Mouse (Mus musculus) MEL (cell line): ENCODE measurements around the gene Rbfox2. TPM values are rescaled to one million over a fixed set of nuclear protein-coding genes. Genes with fewer than 3 reads are reported as not detected.

Source experiments
- DNase-seq: peaks from one replicate; pipeline ENCODE4 v3.0.0; 2011; ENCODE audit warnings: low read depth, low spot score
- H3K27ac ChIP-seq: 2 replicates; pipeline ENCODE4 v1.5.1; 2012; ENCODE audit warnings: low read depth, mild to moderate bottlenecking, control low read depth, low read length, moderate library complexity; ENCODE audit not compliant: control insufficient read depth
- H3K27me3 ChIP-seq, 2 experiments: fragments of 150-350 bp in 1 of 2; sonication (generic) in 1 of 2; 2 replicates each; pipeline ENCODE4 v1.6.1; 2012; ENCODE audit warnings: low read length in 2 of 2, mild to moderate bottlenecking in 2 of 2, improper control_type of control experiment in 1 of 2, moderate library complexity in 1 of 2; ENCODE audit not compliant: insufficient read depth in 2 of 2, control insufficient read depth in 1 of 2
- H3K36me3 ChIP-seq, 2 experiments: 2 replicates each; pipeline ENCODE4 v1.6.1; 2012 to 2014; ENCODE audit warnings: low read length in 2 of 2, improper control_type of control experiment in 1 of 2, inconsistent platforms in 1 of 2, mild to moderate bottlenecking in 1 of 2; ENCODE audit not compliant: insufficient read depth in 2 of 2, control insufficient read depth in 1 of 2
- H3K4me1 ChIP-seq, 2 experiments: fragments of 150-350 bp in 1 of 2; sonication (generic) in 1 of 2; 2 replicates each; pipeline ENCODE4 v1.6.1; 2012; ENCODE audit warnings: low read length in 2 of 2, improper control_type of control experiment in 1 of 2, mild to moderate bottlenecking in 1 of 2; ENCODE audit not compliant: insufficient read depth in 2 of 2, control insufficient read depth in 1 of 2
- H3K4me3 ChIP-seq, 2 experiments: fragments of 150-350 bp in 1 of 2; sonication (generic) in 1 of 2; 2 replicates each; pipeline ENCODE4 v1.5.1; 2012; ENCODE audit warnings: low read depth in 2 of 2, low read length in 2 of 2, mild to moderate bottlenecking in 2 of 2, moderate library complexity in 2 of 2, control low read depth in 1 of 2, improper control_type of control experiment in 1 of 2; ENCODE audit not compliant: control insufficient read depth in 1 of 2, insufficient read depth in 1 of 2
- H3K79me2 ChIP-seq: 2 replicates; pipeline ENCODE4 v1.6.1; 2012; ENCODE audit warnings: mild to moderate bottlenecking, low read length, moderate library complexity; ENCODE audit not compliant: control insufficient read depth, poor library complexity, insufficient read depth
- H3K9ac ChIP-seq: 2 replicates; pipeline ENCODE4 v1.6.1; 2012; ENCODE audit warnings: low read depth, mild to moderate bottlenecking, control low read depth, low read length, moderate library complexity; ENCODE audit not compliant: control insufficient read depth, poor library complexity, severe bottlenecking
- H3K9me3 ChIP-seq: fragments of 150-350 bp; sonication (generic); replicated peaks from 2 replicates; pipeline ENCODE4 v1.6.1; 2012; ENCODE audit warnings: mild to moderate bottlenecking, low read length, improper control_type of control experiment, moderate library complexity; ENCODE audit not compliant: insufficient read depth
- BHLHE40 ChIP-seq: IDR thresholded peaks from 2 replicates; pipeline ENCODE4 v1.6.1; 2012; ENCODE audit warnings: low read depth, mild to moderate bottlenecking, inconsistent platforms, low read length, improper control_type of control experiment, borderline replicate concordance
- CHD1 ChIP-seq: IDR thresholded peaks from 2 replicates; pipeline ENCODE4 v1.6.1; 2012; ENCODE audit warnings: low read depth, mild to moderate bottlenecking, inconsistent platforms, low read length, improper control_type of control experiment
- CHD2 ChIP-seq: IDR thresholded peaks from 2 replicates; pipeline ENCODE4 v1.6.1; 2011; ENCODE audit warnings: low read length, improper control_type of control experiment
- ELF1 ChIP-seq: IDR thresholded peaks from 2 replicates; pipeline ENCODE4 v1.6.1; 2014; ENCODE audit warnings: low read depth, mild to moderate bottlenecking, inconsistent platforms, low read length, improper control_type of control experiment, moderate library complexity
- ETS1 ChIP-seq: IDR thresholded peaks from 2 replicates; pipeline ENCODE4 v1.6.1; 2012; ENCODE audit warnings: low read depth, mild to moderate bottlenecking, inconsistent platforms, low read length, improper control_type of control experiment, moderate library complexity
- JUND ChIP-seq: IDR thresholded peaks from 2 replicates; pipeline ENCODE4 v1.6.1; 2011; ENCODE audit warnings: low read depth, mild to moderate bottlenecking, improper control_type of control experiment, low read length
- KAT2A ChIP-seq: conservative IDR thresholded peaks from 2 replicates; pipeline ENCODE4 v1.6.1; 2012; ENCODE audit warnings: low read depth, low read length, improper control_type of control experiment, inconsistent platforms
- MYB ChIP-seq: IDR thresholded peaks from 2 replicates; pipeline ENCODE4 v1.6.1; 2011; ENCODE audit warnings: mild to moderate bottlenecking, low read depth, low read length, improper control_type of control experiment
- NELFE ChIP-seq: IDR thresholded peaks from 2 replicates; pipeline ENCODE4 v1.6.1; 2011; ENCODE audit warnings: low read depth, low read length, improper control_type of control experiment
- NRF1 ChIP-seq: IDR thresholded peaks from 2 replicates; pipeline ENCODE4 v1.6.1; 2014; ENCODE audit warnings: low read depth, mild to moderate bottlenecking, inconsistent platforms, low read length, improper control_type of control experiment, moderate library complexity; ENCODE audit not compliant: poor library complexity, insufficient read depth, severe bottlenecking
- POLR2A ChIP-seq, 2 experiments: IDR thresholded peaks; 2 replicates each; pipeline ENCODE4 v1.6.1; 2011 to 2012; ENCODE audit warnings: low read length in 2 of 2, mild to moderate bottlenecking in 2 of 2, control low read depth in 1 of 2, improper control_type of control experiment in 1 of 2, low read depth in 1 of 2, moderate library complexity in 1 of 2; ENCODE audit not compliant: control insufficient read depth in 1 of 2, insufficient read depth in 1 of 2, poor library complexity in 1 of 2
- RCOR1 ChIP-seq: IDR thresholded peaks from 2 replicates; pipeline ENCODE4 v1.6.1; 2012; ENCODE audit warnings: low read depth, mild to moderate bottlenecking, inconsistent platforms, low read length, improper control_type of control experiment
- TCF12 ChIP-seq: IDR thresholded peaks from 2 replicates; pipeline ENCODE4 v1.6.1; 2014; ENCODE audit warnings: low read depth, mild to moderate bottlenecking, inconsistent platforms, low read length, improper control_type of control experiment, moderate library complexity
- ZKSCAN1 ChIP-seq: IDR thresholded peaks from 2 replicates; pipeline ENCODE4 v1.6.1; 2012; ENCODE audit warnings: low read depth, mild to moderate bottlenecking, inconsistent platforms, low read length, improper control_type of control experiment, moderate library complexity
- ZMIZ1 ChIP-seq: IDR thresholded peaks from 2 replicates; pipeline ENCODE4 v1.6.1; 2012; ENCODE audit warnings: low read depth, mild to moderate bottlenecking, inconsistent platforms, low read length, improper control_type of control experiment, moderate library complexity
- ZNF384 ChIP-seq: IDR thresholded peaks from 2 replicates; pipeline ENCODE4 v1.6.1; 2012; ENCODE audit warnings: low read depth, mild to moderate bottlenecking, inconsistent platforms, low read length, improper control_type of control experiment
- polyA plus RNA-seq, 2 experiments: library from polyadenylated mRNA; stranded (reverse) in 1 of 2; unstranded in 1 of 2; fragments of >175 nt in 1 of 2; fragments of >200 nt in 1 of 2; gene quantifications; 2 replicates each; pipeline versions ENCODE4 v1.2.1 to v1.2.4; 2012; ENCODE audit warnings: low replicate concordance in 2 of 2, low read depth in 1 of 2; ENCODE audit not compliant: insufficient read length in 2 of 2, insufficient read depth in 1 of 2, missing spikeins in 1 of 2
- total RNA-seq: library from RNA; depleted of rRNA; stranded (reverse); fragments of 300-350 nt; gene quantifications from 2 replicates; pipeline ENCODE4 v1.2.3, GENCODE M21; 2012

Rbfox2 gene
- total and polyA plus RNA-seq, 3 experiments: 3.4 to 6.0 TPM; not detected in 1

DNA sequence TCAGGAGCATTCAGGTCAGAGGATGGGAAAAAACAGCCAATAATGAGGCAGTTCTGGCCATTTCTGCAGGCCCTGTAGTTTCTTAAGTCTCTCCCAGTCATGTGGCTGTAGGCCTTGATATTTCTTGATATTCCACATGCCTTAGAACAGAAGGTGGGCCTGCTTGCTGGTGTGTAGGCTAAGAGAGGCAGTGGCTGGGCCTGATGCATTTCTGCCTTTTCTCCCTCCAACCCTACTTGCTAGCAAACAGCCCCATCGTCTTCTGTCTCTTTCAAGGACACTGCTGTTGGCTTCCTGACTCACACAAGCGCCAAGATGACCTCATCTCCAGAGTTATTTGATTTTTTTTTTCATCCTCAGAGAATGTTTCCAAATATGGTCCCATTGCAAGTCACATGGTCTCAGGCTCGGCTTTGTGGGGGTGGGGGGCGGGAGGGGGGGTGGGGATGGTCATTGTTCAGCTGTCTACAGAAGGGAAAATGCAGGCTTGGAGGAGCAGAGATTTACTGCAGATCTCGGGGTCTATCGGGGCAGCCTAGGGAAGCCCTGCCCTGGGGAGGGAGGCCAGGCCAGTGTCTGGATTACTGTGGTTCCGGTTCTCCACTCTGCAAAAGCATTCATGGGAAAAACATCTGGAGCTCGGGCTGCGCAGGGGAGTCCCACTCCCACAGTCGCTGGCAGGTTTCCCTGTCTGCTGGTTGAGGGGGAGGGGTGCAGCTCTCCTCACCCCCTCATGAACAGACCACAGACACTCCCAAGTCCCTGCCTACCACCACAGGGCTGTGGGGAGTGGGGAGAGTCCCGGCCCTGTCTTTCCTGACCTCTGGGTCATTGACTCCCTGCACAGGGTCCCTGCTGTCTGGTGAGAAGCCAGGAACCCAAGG is 269.3 kb downstream of the Rbfox2 start:
- TF ChIP-seq NELFE (no peak), JUND (no peak), ZMIZ1 (no peak), MYB (no peak), ZNF384 (no peak)
- TF ChIP-seq, all 39 proteins: peak for 0
- H3K4me3 ChIP-seq: no peak overlapping the region
- no peaks in the 10 kb centered on the region for H3K36me3 ChIP-seq
- H3K9ac ChIP-seq: no peak overlapping the region
- H3K27me3 ChIP-seq: no peaks in the 10 kb centered on the region; a peak in 1 of 4 replicates
- DNase-seq: no peak
- H3K4me1 ChIP-seq: no peaks in the 10 kb centered on the region
- H3K27ac ChIP-seq: no peak overlapping the region
- H3K9me3 ChIP-seq: no peaks in the 10 kb centered on the region
- no peaks in the 10 kb centered on the region for H3K79me2 ChIP-seq

- Histone ChIP-seq H3K27me3 (no peaks in the 10 kb centered on the region; a peak in 1 of 4 replicates), H3K9me3 (no peaks in the 10 kb centered on the region), H3K4me3 (no peak overlapping the region), H3K4me1 (no peaks in the 10 kb centered on the region), H3K27ac (no peak overlapping the region), H3K9ac (no peak overlapping the region), H3K36me3 (no peaks in the 10 kb centered on the region), H3K79me2 (no peaks in the 10 kb centered on the region)
- TF ChIP-seq TCF12 (no peak), ZKSCAN1 (no peak), ELF1 (no peak), ETS1 (no peak), BHLHE40 (no peak), KAT2A (no peak), NRF1 (no peak), CHD1 (no peak), ZNF384 (no peak), POLR2A (IDR thresholded peaks at IDR 0.05; ENCODE audit: control insufficient read depth in 1 of 2, insufficient read depth in 1 of 2, low read depth in 1 of 2, low read length in 2 of 2, poor library complexity in 1 of 2) (no peak), RCOR1 (no peak), CHD2 (no peak)
- no peak for DNase-seq
These were observed 269.9 kb downstream of the Rbfox2 start for GRCm38 (mm10) chr15:77036989-77037277.
